Mouse (Mus musculus) adrenal gland (tissue): Measurements from ENCODE around the gene Gnpnat1.

ENCODE experiments used
- intact Hi-C: fragments of 180-260 bp; cut with DNase I; formaldehyde crosslinking; loops from one replicate; pipeline ENCODE4 v1.15.1; 2025

Gnpnat1 gene

DNA sequence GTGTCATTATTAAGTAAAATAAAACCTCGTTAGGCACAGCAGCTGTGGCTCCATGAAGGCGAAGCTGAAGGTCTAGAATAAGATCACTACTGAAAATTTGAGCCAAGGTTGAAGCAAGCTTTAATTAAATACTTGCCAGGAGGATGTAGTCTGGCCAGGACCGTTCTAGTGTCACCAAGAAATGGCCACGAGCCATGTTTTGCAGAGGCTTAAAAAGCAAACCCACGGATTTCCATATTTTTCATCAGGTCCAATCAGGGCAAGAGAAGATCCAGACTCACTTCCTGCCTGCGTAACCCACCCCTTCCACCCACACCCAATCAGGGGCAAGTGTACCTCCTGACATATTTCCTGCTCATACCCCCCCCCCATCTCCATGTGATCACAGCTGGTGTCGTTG, 1.1 kb downstream of the Gnpnat1 start:
- intact Hi-C loops: no loop called here

DNA sequence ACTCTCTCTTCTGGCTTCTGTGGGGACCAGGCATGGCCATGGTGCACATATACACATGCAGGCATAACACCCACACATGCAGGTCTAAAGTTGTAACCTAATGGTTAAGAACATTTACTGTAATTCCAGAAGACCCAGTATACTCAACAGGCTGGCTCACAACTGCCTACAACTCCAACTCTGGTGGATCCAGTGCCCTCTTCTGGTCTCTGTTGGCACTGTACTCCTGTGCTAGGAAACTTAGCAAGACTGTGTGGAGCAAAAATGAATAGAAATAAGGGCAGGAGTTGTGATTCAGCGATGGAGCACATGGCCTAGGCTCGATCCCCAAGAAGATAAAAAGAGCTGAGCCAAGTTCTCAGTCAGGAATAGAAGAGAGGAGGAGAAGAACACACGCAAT, 4.9 kb downstream of the Gnpnat1 start:
- intact Hi-C loops: no loop called here

DNA sequence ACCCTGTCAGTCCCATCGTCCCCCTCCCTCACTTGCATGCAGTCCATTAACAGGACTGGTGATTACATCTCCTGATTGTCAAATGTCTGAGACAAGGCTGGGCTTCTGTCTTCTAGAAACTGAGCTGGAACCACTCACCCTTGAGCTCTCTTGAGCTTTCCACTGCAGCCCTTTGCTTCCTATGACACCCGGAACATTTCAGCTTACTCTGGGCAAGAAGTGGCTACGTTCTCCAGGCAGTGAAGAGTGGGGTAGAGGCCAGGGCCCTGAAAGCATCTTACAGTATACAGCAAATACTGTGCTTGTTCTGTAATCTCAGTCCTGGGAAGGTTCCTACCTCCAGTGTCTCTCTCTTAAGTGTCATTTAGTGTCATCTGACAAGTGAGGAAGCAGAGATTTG, 15.5 kb downstream of the Gnpnat1 start:
- intact Hi-C loops: loop anchor here (5.0 kb wide), 1 partner anchor 37 kb away; the partner anchor contains the start of gene Styx

DNA sequence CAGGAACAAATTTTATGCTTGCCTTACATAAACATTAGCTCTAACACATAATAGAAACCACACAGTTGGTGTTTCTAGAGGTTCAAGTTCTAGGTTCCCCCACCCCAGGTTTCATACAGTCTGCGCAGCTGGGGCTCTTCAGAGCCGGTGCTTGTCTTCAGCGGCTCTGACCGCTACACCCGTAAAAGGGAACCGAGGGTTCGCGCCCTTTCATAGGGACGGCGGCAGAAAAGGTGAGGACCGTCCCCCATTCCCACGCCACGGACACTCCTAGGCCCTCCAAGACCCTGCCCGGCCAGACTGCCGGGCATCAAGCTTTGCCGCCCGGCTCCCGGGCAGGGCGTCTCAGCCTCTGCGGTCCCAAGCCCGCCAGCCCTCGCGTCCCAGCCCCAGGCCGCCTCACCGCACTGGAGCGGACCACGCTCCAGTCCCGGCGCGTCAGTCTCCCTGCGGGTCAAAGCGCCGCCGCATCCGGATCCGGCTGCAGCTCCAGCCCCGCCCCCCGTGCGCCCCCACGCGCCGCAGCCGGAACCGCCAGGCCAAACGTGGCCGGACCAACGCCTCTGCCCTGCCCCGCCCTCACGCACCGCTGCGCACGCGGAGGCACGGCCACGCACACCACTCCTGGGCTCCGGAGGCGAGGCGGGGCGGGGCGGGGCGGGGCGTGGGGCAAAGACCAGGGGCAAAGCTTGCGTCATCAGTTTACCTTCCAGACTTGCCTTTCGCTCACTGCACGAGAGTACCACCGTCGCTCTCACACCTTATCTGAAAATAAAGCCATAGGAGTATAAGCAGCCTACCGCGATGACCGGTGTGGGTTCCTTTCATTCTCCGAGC, 16.1 kb downstream of the Gnpnat1 start:
- intact Hi-C loops: loop anchor here (5.0 kb wide), 1 partner anchor 36 kb away; the partner anchor contains the start of gene Styx

DNA sequence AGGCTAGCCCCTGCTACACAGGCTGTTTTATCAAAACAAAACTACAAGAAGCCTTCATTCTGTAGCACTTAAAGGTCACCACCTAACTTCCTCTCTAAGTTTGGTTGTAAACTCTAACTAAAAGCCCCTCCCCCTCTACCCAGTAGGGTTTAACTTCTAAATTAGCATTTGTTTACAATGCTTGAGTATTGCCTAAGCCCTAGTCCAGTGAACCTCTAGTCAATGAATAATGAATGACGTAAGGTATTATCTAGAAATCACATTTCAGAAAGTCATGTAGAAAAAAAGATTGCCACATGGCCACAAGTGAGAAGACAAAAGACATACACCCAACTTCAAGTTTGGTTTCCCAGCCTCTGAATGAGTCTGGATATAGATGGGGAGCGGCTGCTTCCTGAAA, 17.2 kb downstream of the Gnpnat1 start:
- intact Hi-C loops: loop anchor here (5.0 kb wide), 1 partner anchor 35 kb away; the partner anchor contains the start of gene Styx

DNA sequence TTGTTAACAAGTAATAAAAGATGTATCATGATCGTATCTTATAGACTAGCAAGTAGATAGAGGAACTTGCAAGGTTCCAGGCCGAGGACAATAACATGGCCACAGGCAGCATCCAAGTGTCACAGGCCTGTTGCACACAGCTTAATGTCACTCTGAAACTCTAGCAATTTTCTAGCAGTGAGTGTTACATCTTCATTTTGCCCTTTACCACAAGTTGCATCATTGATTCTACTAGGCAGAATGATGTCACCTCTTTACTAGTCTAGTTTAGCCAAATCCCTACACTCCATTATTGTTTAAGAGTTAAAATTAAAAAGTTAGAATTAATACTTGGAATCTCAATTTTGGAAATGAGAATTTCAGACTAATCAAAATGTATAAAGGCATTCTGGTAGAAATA, 19.1 kb downstream of the Gnpnat1 start:
- intact Hi-C loops: loop anchor here (5.0 kb wide), 1 partner anchor 33 kb away; the partner anchor contains the start of gene Styx

DNA sequence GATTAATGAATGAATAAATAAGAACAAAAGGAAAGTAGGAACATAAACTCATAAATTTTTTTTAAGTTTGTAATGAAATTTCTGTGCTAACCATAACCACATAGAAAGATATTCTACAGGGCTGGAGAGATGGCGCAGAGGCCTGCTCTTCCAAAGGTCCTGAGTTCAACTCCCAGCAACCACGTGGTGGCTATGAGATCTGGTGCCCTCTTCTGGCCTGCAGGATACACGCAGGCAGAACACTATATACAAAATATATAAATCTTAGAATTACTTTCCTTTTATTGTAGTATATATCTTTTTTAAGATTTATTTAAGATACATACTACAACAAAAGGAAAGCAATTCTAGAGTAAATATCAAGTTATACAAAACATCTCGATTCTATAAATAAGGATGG, 21.8 kb downstream of the Gnpnat1 start:
- intact Hi-C loops: no loop called here

DNA sequence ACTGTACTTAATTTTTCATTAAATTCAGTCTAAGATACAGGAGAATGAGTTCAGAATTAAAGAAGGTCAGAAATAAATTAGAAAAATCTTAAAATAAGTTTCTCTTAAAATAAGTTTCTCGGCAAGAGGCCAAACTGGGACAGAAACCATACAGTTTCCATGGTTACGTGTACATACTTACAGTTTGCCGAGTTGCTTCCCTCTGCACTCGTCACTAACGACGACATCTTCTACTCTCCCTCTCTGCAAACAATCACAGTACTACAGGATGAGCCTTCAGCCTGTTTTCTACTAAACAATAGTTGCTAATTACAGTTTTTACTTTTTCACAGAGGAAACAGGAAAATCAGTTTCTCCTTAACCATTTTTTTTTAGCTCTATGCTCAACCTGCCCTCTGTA, 24.0 kb downstream of the Gnpnat1 start:
- intact Hi-C loops: no loop called here

DNA sequence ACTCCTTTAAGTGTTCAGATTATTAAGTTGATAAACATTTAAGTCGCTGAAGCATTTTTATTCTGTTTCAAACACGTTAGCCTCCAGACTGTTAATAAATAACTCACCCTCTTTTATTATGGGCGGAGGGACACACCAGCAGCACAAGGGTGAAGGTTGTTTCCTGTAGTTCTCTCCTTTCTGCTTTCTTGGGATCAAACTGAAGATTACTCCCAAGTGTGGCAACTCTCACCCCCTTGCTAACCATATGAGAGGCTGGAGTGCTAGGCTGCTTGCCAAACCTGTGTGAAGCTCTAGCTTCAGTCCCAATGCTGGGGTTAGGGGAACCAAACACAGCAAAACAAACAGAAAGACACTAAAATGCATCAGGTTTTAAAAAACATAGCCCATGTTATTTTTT, 25.9 kb downstream of the Gnpnat1 start:
- intact Hi-C loops: no loop called here

DNA sequence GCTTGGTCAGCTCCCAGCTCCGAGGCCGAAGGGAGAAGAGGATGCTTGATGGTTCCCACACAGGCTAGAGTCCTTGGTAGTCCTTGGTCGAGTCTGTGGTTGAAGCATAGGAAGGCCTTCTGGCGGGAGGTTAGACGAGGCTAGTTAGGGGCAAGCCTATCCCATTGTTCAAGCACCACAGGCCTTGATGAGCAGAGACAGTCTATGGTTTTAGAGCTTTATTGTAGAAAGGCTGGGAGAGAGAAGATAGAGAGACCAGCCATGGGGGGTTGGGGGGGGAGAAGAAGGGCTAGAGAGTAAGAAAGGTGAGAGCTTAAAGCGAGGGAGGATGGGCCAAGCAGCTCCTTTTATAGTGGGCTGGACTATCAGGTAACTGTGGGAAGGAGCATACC, 39.5 kb downstream of the Gnpnat1 start:
- intact Hi-C loops: no loop called here

DNA sequence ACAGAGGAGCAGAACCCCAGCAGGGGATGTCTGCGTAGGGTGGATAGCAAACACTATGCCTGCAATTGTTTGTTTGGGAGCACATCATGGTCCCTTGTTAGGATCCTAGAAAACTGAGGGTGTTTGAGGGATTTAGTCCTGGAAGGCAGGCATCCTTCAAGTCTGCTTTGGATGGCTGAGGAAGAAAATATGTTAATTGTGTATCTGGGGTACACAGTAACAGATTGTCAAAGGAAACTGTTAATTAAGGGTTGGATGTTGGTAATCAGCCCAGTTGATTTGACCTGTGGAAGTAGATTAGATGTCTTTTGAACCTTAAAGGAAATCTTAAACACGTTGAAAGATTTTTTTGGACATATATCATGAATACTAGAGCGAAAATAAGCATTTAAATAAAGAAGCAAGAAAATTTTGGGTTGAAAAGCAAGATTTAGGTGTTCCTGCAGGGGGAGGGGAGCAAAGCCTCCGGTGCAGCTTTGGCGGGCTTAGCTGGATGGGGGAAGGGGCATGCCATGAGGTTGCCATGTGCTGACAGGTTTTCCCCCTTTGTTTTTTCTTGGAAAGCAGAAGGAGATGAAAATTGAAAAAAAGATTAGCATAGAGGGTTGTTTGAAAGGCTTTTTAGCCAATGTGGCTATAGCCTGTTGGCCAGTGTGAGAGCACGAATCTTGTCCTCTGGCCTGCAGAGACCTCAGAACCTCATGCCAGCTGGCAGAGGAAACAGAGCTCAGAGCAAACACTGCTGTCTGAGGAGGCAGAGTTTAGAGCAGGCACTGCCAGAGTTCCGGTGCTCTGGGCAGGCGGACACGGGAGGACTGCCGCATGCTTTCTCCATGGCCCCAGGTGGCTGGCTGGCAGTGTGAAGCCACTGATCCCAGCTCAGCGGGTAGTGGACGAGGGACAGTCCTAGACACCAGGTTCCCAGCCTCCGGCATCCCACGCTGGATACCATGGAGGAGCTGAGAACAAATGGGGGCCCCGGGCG, 40.2 kb downstream of the Gnpnat1 start:
- intact Hi-C loops: no loop called here

DNA sequence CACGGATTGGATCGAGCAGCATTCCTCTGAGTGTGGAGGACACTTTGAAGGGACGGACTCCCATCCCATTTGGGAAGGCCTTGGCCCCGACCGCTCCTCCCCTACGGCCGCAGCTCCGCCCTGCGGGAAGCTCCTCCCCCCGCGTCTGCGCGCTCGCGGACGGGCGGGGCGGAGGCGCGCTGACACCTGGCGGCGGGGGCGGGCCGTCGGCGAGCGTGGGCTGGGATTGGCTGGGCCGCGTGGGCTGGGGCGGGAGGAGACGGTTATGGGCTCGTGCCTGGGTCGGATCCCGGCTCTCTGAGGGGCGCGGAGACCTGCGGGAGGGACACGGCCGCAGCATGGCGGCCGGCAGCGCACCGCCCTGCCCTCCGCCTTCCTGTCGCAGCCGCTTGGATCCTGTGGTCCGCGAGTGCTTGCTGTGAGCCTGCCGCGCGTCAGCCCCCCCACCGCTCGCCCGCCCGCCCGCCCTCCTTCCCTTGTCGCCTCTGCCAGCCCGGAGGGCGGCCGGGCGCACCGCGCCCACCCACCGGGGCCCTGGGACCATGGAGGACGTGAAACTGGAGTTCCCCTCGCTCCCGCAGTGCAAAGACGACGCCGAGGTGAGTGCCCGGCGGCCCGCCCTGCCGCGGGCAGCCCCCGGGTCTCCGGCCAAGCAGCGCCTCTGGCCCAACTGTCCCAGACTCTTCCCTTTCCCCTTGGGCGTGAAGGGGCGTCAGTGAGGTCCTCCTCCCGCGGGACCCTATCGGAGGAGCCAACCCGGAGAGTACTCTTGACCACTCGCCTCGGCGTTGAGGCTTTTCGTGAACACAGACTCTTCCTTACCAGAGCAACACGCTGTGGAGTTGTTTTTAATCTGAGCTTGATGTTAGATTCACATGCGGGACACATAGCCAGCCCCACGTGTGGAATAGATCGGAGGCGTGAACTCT, 53.5 kb downstream of the Gnpnat1 start, which contains the start of gene Styx:
Styx (plus strand) TSS at position 163 of the 929 bp plus-strand sequence.
- intact Hi-C loops: loop anchor here (5.0 kb wide), 1 partner anchor 36 kb away; no protein-coding TSS in a partner anchor

DNA sequence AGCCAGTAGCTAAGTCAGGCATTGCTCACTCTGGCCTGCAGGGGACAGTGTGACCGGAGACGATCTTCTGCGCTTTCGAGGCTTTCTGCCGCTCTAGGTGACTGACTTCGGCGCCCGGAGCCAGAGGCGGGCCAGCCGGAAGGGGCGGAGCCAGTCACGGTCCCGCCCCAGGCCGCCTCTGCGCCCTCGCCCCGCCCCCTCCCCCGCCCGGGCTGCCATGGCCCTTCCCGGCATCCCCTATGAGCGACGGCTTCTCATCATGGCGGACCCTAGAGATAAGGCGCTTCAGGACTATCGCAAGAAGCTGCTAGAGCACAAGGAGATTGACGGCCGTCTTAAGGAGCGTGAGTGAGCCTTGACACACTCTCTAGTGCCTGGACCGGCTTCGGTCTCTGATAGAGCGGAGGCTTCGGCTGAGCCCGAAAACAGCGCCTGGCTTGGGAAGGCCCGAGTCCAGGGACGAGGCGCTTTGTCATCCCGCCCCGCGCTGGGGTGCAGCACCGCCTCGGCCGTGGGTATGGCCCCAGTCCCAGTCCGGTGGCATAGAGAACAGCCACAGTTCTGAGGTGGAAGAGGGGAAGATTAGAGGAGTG, 75.0 kb downstream of the Gnpnat1 start, which contains the start of gene Psmc6:
Psmc6 (plus strand) TSS at position 200 of the 593 bp plus-strand sequence.
- intact Hi-C loops: no loop called here

DNA sequence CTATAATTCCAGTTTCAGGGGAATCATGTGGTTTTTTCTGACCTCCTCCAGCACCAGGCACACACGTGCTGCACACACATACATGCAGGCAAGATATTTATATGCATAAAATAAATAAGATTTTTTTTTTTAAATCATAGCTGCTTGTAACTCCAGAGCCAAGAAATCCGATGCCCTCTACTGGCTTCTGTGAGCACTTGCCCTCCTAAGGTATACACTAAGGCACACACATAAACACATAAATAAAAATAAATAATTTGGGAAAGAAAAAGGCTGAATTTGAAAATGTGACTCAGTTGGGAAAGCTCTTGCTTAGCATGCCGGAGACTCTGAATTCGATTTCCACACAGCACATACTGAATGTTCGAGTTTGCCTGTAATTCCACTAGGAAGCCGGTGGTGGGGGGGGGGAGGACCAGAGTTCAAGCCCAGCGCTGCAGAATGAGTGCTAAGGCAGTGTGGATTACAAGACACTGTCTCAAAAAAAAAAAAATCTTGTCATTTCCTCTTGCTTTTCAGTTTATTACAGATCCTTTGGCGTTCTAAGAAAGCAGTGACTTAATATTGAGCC, 75.6 kb downstream of the Gnpnat1 start:
- intact Hi-C loops: no loop called here

DNA sequence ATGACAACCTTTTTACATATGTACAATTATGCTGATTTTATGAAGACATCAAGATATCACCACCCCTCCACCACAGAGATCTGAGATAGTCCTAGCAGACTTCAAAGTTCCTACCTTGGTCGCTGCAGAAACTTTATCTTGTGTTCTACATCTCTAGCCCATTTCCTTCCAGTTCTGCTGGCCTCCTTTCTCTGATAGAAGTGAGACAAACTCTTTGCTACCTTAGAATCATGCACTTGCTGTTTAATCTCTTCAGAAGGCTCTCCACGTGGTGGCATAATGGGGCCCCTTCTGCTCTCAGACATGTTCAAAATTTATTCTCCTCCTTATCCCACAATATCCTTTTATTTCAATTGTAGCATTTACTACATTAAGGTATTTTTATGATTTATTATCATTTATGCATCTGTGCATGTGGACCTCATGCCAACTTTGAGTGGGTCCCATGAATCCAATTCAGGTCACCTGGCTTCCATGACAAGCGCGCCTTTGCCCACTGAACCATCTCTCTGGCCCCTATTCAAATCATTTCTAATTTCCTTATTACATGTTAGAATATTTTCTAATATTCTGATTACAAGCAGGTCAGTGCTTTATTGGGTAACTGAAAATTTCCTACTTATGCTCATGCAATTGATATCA, 76.5 kb downstream of the Gnpnat1 start:
- intact Hi-C loops: no loop called here
